Mouse (Mus musculus) left cerebral cortex, adult 8-10 months (tissue): ENCODE measurements around the gene Olfr406. TPM values are rescaled to one million over a fixed set of nuclear protein-coding genes. Genes with fewer than 3 reads are reported as not detected.

ENCODE experiments used
- DNase-seq, 2 experiments: peaks; one replicate each; pipeline ENCODE4 v3.0.0; 2022; ENCODE audit warnings: low spot score in 2 of 2
- total RNA-seq, 4 experiments: library from RNA; stranded (reverse); gene quantifications; 2 replicates each; pipeline ENCODE4 v1.2.4; 2022

Olfr406 gene
- not detected for total RNA-seq

- DNase-seq = no peak
These were observed at the start of gene Olfr406 for GRCm38 (mm10) chr11:74259508-74259907. Gene Olfr406, plus strand, starts transcription at chr11:74259808.

DNA sequence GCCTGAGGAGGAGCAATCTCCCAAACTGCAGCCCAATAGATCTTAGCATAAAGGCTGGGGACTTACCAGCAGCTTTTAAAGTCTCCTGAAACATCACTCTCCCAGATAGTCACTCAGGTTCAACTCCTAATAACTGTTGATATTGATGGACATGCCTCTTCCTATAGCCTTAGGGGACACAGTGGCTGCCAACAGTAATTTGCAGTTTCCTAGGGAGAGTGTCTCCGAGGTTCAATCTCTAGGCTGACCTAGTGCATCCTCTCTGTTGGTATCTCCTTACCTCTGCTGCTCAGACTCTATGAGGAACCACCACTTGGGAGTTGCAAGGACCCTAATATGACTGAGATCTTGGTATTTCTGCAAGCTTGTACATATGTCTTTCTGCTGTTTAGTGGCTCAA, 48.3 kb upstream of the Olfr406 start, which contains the start of gene Olfr43:
Gene Olfr43, minus strand, starts transcription at position 101 of the 400 bp plus-strand sequence.
- DNase-seq = no peak

GRCm38 (mm10) chr11:74241201-74241600, 18.4 kb upstream of the Olfr406 start:
- DNase-seq = no peak

DNA sequence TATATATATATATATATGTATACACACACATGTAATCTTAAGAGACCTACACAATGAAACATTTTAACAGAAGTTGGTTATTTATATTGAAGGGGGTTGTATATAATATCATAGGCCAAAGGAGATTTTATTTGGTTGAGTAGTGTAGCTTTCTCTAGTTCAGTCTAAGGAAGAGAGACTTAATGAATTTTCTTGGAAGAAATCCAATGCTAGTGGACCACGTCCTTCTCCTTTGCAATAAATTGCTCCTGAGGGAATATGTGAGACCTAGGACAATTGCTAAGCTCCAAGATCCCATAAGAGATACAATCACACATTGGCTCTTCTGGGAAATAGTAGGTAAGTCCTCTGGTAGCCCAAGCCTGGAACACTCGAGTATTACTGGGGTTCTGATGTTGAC, 23.8 kb downstream of the Olfr406 start, which contains the start of gene Olfr59:
Gene Olfr59, plus strand, starts transcription at position 301 of the 400 bp plus-strand sequence.
- no peak for DNase-seq

DNA sequence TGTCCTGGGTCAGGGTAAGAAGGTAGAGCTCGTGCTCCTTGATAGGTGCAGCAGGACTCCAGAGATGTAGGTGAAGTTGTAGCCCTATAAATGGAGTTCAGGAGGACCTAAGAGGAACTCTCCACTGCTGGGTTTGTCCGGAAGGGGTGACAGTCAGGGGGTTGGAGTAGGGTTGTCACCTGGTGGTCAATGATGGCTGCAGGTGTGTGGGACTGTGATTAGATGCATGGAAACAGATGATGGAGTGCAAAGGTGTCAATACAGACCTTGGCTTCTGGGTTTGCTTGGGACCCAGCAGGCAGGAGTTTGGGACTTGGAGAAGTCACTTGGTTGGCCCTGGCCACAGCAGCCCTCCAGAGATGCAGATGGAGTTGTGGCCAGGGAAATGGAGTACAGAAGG, 27.6 kb downstream of the Olfr406 start:
- no peak for DNase-seq

Other genes with a start within 250 kb of the Olfr406 start
- gene Olfr139, start 203.3 kb upstream of the Olfr406 start, total RNA-seq = not detected
- not detected for gene Olfr399, start 203.2 kb upstream of the Olfr406 start, total RNA-seq
- gene Zfp616, start 189.9 kb upstream of the Olfr406 start, total RNA-seq = not detected
- not detected for gene Olfr401, start 146.1 kb upstream of the Olfr406 start, total RNA-seq
- not detected for gene Olfr402, start 106.3 kb upstream of the Olfr406 start, total RNA-seq
- gene Olfr403, start 73.6 kb upstream of the Olfr406 start, total RNA-seq = not detected
- gene Olfr43, start 48.4 kb upstream of the Olfr406 start, total RNA-seq = not detected
- not detected for gene Olfr59, start 23.9 kb downstream of the Olfr406 start, total RNA-seq
- gene Olfr410, start 78.2 kb downstream of the Olfr406 start, total RNA-seq = not detected
- not detected for gene Olfr411, start 92.8 kb downstream of the Olfr406 start, total RNA-seq
- gene Olfr412, start 102.3 kb downstream of the Olfr406 start, total RNA-seq = not detected